Mouse (Mus musculus): Measurements from ENCODE around the gene Stbd1.

The Stbd1 gene

DNA sequence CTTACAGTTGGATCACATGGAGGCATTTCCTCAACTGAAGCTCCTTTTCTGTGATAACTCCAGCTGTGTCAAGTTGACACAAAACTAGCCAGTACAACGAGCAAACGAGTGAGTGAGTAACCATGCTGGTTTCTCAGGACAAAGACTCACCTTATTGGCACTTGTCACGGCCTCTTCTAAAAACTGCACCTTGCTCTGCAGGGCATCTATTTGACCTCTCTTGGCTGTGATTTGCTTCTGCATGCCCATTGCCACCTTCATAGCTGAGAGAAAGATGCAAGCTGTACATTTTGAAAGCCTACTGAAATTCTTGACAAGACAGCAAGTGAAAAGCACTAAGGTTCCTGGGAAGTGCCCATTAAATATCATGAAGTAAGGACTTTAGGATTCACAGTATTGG is 38.0 kb downstream of the Stbd1 start:
- no peak for DNase-seq (ENCODE audit: low spot score in 2 of 2)
